Mouse (Mus musculus) T-cell, adult 2 months (primary cell): ENCODE results near the gene Gm5485.

Experiments
- DNase-seq: peaks from one replicate; pipeline ENCODE4 v3.0.0; 2022; ENCODE audit warnings: low spot score

Gene Gm5485

GRCm38 (mm10) chr16:48412246-48412645 lies at the start of gene Gm5485:
Gene Gm5485 (minus strand): TSS chr16:48412416.
- DNase-seq: no peak

GRCm38 (mm10) chr16:48453264-48453663 lies 41.0 kb upstream of the Gm5485 start:
- no peak for DNase-seq

GRCm38 (mm10) chr16:48446161-48446925 lies 34.1 kb upstream of the Gm5485 start:
- no peak for DNase-seq

GRCm38 (mm10) chr16:48444589-48444988 lies 32.4 kb upstream of the Gm5485 start:
- no peak for DNase-seq

- DNase-seq: no peak
Measured at GRCm38 (mm10) chr16:48437476-48437875, 25.3 kb upstream of the Gm5485 start.

- no peak for DNase-seq
Measured at GRCm38 (mm10) chr16:48435454-48435853, 23.2 kb upstream of the Gm5485 start.

GRCm38 (mm10) chr16:48431027-48431426 lies 18.8 kb upstream of the Gm5485 start, which contains the start of gene Morc1:
Gene Morc1 (plus strand): TSS chr16:48431237.
- DNase-seq: no peak

GRCm38 (mm10) chr16:48429427-48429826 lies 17.2 kb upstream of the Gm5485 start:
- no peak for DNase-seq

GRCm38 (mm10) chr16:48424069-48424468 lies 11.9 kb upstream of the Gm5485 start:
- no peak for DNase-seq

- no peak for DNase-seq
Measured at GRCm38 (mm10) chr16:48422501-48422900, 10.3 kb upstream of the Gm5485 start.

GRCm38 (mm10) chr16:48419035-48419434 lies 6.8 kb upstream of the Gm5485 start:
- no peak for DNase-seq

- DNase-seq: no peak
Measured at GRCm38 (mm10) chr16:48418557-48418956, 6.3 kb upstream of the Gm5485 start.

- DNase-seq: no peak
Measured at GRCm38 (mm10) chr16:48410125-48410524, 2.1 kb downstream of the Gm5485 start.

GRCm38 (mm10) chr16:48409580-48409979 lies 2.6 kb downstream of the Gm5485 start:
- no peak for DNase-seq

- DNase-seq: no peak
Measured at GRCm38 (mm10) chr16:48405674-48406403, 6.4 kb downstream of the Gm5485 start.

GRCm38 (mm10) chr16:48404009-48404408 lies 8.2 kb downstream of the Gm5485 start:
- DNase-seq: no peak

GRCm38 (mm10) chr16:48403423-48403822 lies 8.8 kb downstream of the Gm5485 start:
- DNase-seq: no peak

GRCm38 (mm10) chr16:48402963-48403362 lies 9.3 kb downstream of the Gm5485 start:
- DNase-seq: no peak

GRCm38 (mm10) chr16:48395278-48395677 lies 16.9 kb downstream of the Gm5485 start:
- no peak for DNase-seq

- no peak for DNase-seq
Measured at GRCm38 (mm10) chr16:48386982-48387381, 25.2 kb downstream of the Gm5485 start.

- DNase-seq: no peak
Measured at GRCm38 (mm10) chr16:48383582-48384257, 28.5 kb downstream of the Gm5485 start.

GRCm38 (mm10) chr16:48373711-48374485 lies 38.3 kb downstream of the Gm5485 start:
- DNase-seq: no peak
